8 mouse cellular contexts compared by ENCODE assay signal in the genomic region with DNA sequence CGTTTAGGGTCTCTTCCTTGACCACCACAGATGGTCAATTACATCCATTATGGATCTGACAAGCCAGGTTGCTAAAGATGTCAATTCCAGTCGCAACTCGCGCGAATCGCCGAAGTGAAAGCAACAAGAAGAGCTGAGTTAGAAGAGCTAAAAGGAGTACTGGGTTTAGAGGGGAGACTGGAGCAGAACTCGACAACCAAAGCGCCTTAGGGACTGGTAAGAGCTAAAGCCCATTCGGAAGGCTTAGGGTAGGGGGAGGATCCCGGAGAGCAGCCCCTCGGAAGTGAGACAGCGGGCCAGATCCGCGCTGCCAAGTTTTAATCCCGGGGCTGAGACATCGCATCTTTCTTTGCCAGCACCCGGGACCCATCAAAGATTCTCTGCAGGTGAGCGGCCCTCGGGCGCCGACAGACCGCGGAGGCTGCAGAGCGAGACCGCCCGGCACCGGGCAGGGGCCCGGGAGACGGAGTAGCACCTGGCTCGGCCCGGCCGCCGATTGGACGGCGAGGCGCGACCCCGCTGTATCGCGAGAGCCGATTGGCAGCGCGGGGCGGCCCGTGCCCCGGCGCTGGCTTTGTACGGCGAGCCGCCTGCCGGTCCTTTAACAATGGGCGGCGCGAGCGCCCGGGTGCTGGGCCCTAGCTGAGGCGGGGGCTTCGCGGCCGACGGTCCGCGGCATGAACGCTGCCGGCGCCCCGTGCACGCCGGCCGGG. TPM values are rescaled to one million over a fixed set of nuclear protein-coding genes. Genes with fewer than 3 reads are reported as not detected.
DNase-seq lines count a peak whose midpoint lies in the region; ATAC-seq lines count a peak whose summit lies in the region.

A gene (plus strand): TSS at position 577 of the 713 bp plus-strand sequence.

- H3K9ac ChIP-seq in hindbrain, embryonic 14.5 days = peak within 1 kb of the TSS; percentile 91

- no peaks in the 10 kb centered on the region for H3K36me3 ChIP-seq in hindbrain, embryonic 14.5 days (replicated peaks; ENCODE audit: control insufficient read depth, insufficient read depth)

- peak within 1 kb of the TSS; percentile 64 for H3K4me3 ChIP-seq in hindbrain, embryonic 14.5 days (replicated peaks; ENCODE audit: low read length)

- peak; percentile 90 for DNase-seq in T-cell, adult 2 months (ENCODE audit: low spot score)
- peak; percentile 97 to 98 for DNase-seq in cerebellum, postnatal 25 days
- peak; percentile 85 to 90 for DNase-seq in frontal cortex, postnatal 25 days (ENCODE audit: low spot score in 2 of 2)
- peak; percentile 94 for DNase-seq in hindbrain, embryonic 14.5 days (ENCODE audit: low spot score)
- peak; percentile 94 for DNase-seq in layer of hippocampus, postnatal 36 days
- peak; percentile 93 for DNase-seq in lung, postnatal 25 days (ENCODE audit: low spot score)
- DNase-seq in retina, adult 2 months (ENCODE audit: low read depth, low spot score) = peak; percentile 82
- DNase-seq in thymus, postnatal 25 days = peak; percentile 96

- peak within 1 kb of the TSS; percentile 96 for H3K4me2 ChIP-seq in hindbrain, embryonic 14.5 days (replicated peaks)

- H3K27ac ChIP-seq in hindbrain, embryonic 14.5 days = peak within 1 kb of the TSS; percentile 94

- H3K9me3 ChIP-seq in hindbrain, embryonic 14.5 days (ENCODE audit: control insufficient read depth, low read length) = no peaks in the 10 kb centered on the region

- peak; percentile 99 for ATAC-seq in hindbrain, embryonic 14.5 days (ENCODE audit: low FRiP score)

- H3K27me3 ChIP-seq in hindbrain, embryonic 14.5 days (ENCODE audit: control insufficient read depth, insufficient read depth, low read length) = no peaks in the 10 kb centered on the region

- WGBS in hindbrain, embryonic 14.5 days = under 1% methylated on average over 69 of the region's 71 CpGs

- H3K4me1 ChIP-seq in hindbrain, embryonic 14.5 days (replicated peaks; ENCODE audit: control insufficient read depth, insufficient read depth, low read length) = peaks cover 28% of the 10 kb centered on the region

RNA-seq across cellular contexts. Expression of the gene that starts here (rescaled TPM):
- polyA plus RNA-seq in hindbrain, embryonic 14.5 days (2014; fragmentation: Nextera tagmentation; extraction: Ambion mirVana) = 11.7 and 13.3 TPM in 2 replicates
- total RNA-seq in layer of hippocampus, postnatal 36 days (2021) = 1 to 10 TPM; 7.8 to 7.9 TPM

Comparison
In these comparisons a context has a peak if more than half of its experiments do, and no peak if none do; other contexts are left out.
1. Peak in every context shown above with its lines: DNase-seq, ATAC-seq, H3K4me3 ChIP-seq and H3K27ac ChIP-seq.